Mouse (Mus musculus) heart, postnatal 25 days (tissue): Measurements from ENCODE around the gene G3bp2. TPM values are rescaled to one million over a fixed set of nuclear protein-coding genes. Genes with fewer than 3 reads are reported as not detected.
"Not testable (repeated sequence)": the region's sequence is repeated elsewhere in the genome, so short reads cannot be mapped to it uniquely, and the experiment has no call there.

ENCODE experiments used
- DNase-seq: peaks from one replicate; pipeline ENCODE4 v3.0.0; 2022; ENCODE audit warnings: low spot score
- intact Hi-C: fragments of 180-260 bp; cut with DNase I; formaldehyde crosslinking; loops from one replicate; pipeline ENCODE4 v1.15.1; 2025
- total RNA-seq, 2 experiments: library from RNA; stranded (reverse); gene quantifications; 2 replicates each; pipeline ENCODE4 v1.2.3; 2021

Gene G3bp2
- 10 to 100 TPM; 64.4 to 67.9 TPM for total RNA-seq

DNA sequence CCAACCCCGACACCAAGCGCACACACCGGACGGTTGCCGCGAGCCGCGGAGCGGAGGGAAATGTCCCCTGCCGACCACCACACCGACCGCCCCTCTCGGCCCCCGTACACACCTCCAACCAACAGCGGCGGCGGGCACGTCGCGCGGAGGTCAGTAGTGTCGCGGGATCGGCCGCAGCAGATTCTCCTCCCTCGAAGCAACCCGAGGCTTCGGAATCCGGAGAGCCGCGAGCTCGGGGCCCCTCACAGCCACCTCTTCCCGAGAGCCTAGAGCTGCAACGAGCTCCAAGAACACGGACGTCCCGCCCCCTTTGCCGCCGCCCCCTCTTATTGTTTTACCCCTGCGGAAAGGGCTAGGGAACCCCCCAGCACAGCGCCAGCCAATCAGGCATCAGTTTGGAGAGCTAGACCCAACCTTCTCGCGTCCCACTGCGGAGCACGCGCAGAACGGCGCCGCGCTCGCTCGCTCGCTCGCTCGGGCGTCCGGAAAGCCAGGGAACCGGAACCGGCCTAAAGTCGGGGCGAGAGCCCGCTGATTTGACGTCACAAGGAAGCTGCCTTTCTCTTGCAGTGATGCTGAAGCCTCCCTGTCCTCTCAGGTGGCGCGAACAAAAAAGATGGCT, at the start of gene G3bp2:
Gene G3bp2 (minus strand): TSS at position 303 of the 622 bp plus-strand sequence.
- peak; percentile 94 for DNase-seq
- intact Hi-C loops: loop anchor here (2.0 to 5.0 kb wide), 3 partner anchors 29 to 53 kb away; partner anchors contain the start of genes Cdkl2 and Uso1

DNA sequence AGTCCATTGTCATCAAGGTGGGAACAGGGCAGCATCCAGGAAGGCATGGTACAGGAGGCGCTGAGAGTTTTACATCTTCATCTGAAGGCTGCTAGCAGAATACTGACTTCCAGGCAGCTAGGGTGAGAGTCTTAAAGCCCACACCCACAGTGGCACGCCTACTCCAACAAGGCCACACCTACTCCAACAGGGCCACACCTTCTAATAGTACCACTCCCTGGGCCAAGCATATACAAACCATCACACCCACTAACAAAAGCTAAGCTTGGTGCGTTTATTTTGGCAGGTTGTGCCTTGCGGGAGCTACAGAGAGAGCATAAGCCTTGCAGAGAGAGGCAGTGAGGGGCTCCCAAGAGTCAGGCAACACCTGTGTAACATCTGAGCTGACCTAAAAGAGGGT, 49.5 kb upstream of the G3bp2 start:
- DNase-seq, intact Hi-C loops: not testable (repeated sequence)

GRCm38 (mm10) chr5:92132127-92132526, 48.6 kb upstream of the G3bp2 start:
- DNase-seq: no peak
- intact Hi-C loops: no loop called here

- no peak for DNase-seq
- intact Hi-C loops: no loop called here
Observed at GRCm38 (mm10) chr5:92130040-92130682, 46.6 kb upstream of the G3bp2 start.

- intact Hi-C loops: no loop called here
Observed at GRCm38 (mm10) chr5:92129321-92129768, 45.8 kb upstream of the G3bp2 start.

GRCm38 (mm10) chr5:92128570-92128969, 45.1 kb upstream of the G3bp2 start:
- no peak for DNase-seq
- intact Hi-C loops: no loop called here

More at GRCm38 (mm10) chr5:92129321-92129768, 45.8 kb upstream of the G3bp2 start:
- no peak for DNase-seq

- no peak for DNase-seq
- intact Hi-C loops: no loop called here
Observed at GRCm38 (mm10) chr5:92127751-92128150, 44.2 kb upstream of the G3bp2 start.

GRCm38 (mm10) chr5:92127141-92127625, 43.7 kb upstream of the G3bp2 start:
- intact Hi-C loops: no loop called here
- DNase-seq: no peak

DNA sequence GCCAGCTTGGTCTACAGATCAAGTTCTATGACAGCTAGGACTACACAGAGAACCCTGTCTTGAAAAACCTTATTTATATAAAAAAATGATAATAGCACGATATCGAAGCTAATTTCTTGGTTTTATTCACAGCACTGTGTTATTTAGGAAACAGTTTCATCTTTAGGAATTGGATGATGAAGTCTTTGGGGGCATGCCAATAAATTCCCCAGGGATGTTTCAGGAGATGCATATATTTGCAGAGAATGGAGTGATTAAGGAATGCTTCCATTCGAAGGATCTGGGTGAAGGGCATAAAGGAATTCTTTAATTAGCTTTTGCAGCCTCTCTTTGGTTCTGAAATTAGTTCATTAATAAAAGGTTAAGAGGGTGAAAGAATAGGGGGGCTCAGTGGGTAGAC, 41.9 kb upstream of the G3bp2 start:
- intact Hi-C loops: no loop called here

GRCm38 (mm10) chr5:92121636-92122035, 38.1 kb upstream of the G3bp2 start:
- DNase-seq: no peak

More for the DNA sequence above, 41.9 kb upstream of the G3bp2 start:
- DNase-seq: no peak

DNA sequence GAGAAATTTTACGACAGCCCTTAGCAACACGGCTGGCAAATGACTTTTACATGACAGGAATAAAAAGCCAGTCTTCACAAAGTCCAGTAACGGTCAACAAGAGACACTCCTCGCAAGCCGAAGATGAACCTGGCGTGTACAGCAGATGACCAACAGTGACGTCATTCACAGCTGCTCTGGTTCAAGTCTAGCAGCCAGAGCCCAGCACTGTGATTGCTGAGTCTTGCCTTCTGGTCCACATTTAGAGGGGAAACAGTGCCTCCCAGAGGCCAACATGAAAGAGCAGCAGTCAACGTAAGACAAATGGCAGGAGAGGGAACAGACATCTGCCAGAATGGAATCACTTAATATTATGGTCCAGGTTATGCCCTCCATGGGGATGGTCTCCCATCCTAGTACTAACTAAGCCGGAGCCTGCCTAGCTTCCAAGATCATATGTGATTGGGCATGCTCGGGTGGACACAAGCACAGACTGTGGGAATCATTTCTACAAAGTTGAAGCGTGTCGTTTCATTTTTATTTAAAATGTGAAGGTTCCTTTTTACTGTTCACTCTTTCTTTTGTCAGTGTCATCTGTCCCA, 34.4 kb upstream of the G3bp2 start:
- intact Hi-C loops: loop anchor here (2.0 to 10.0 kb wide), 3 partner anchors 19 to 653 kb away; partner anchors contain the start of genes Rchy1 and Uso1
- DNase-seq: peak; percentile 58

More at GRCm38 (mm10) chr5:92121636-92122035, 38.1 kb upstream of the G3bp2 start:
- intact Hi-C loops: no loop called here

- no peak for DNase-seq
- intact Hi-C loops: loop anchor here (5.0 to 10.0 kb wide), 2 partner anchors 153 to 650 kb away; partner anchors contain the start of gene Rchy1
Observed at GRCm38 (mm10) chr5:92114939-92115338, 31.4 kb upstream of the G3bp2 start.

DNA sequence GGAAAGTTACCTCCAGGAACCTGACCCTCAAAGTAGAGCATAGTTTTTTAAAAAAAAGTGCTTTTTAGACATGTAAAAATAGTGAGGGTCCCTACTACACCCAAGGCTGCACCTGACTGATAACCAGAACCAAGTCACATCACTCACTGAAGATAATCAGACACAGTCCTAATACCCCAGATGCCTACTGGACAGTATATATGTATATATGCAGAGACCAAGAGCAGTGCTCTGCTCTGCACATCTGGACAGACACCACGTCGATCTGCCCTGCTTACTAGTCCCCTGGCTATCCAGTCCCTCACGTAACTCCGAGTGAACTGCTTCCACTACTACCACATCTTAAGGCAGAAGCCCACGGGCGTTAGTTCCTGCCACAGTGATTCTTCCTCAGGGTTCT, 30.7 kb upstream of the G3bp2 start:
- no peak for DNase-seq
- intact Hi-C loops: loop anchor here (10.0 kb wide), 1 partner anchor 649 kb away; no protein-coding TSS in a partner anchor

- intact Hi-C loops: loop anchor here (2.0 to 10.0 kb wide), 2 partner anchors 31 to 649 kb away; partner anchors contain the start of gene G3bp2
Observed at GRCm38 (mm10) chr5:92113484-92113883, 30.0 kb upstream of the G3bp2 start.

DNA sequence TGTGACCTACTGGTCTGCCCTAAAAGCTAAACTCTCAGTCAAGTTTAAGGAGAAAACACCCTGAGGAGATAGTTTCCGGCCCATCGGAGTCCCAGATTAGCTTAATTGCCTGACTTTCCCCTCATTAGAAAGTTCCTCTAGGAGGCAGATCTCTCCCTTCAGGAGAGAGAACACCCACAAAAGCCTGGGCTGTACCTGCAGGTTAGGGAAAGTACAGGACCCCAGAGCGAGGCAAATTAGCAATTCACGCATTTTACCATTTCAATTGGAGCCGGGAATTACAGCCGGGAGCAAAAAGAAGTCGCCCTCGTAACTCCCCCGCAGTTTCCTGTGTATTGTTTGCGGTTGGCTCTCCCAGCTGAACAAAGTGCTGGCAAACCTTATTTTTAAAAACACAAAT, 29.1 kb upstream of the G3bp2 start:
- no peak for DNase-seq
- intact Hi-C loops: loop anchor here (2.0 to 10.0 kb wide), 2 partner anchors 30 to 648 kb away; partner anchors contain the start of gene G3bp2

More at GRCm38 (mm10) chr5:92113484-92113883, 30.0 kb upstream of the G3bp2 start:
- no peak for DNase-seq

DNA sequence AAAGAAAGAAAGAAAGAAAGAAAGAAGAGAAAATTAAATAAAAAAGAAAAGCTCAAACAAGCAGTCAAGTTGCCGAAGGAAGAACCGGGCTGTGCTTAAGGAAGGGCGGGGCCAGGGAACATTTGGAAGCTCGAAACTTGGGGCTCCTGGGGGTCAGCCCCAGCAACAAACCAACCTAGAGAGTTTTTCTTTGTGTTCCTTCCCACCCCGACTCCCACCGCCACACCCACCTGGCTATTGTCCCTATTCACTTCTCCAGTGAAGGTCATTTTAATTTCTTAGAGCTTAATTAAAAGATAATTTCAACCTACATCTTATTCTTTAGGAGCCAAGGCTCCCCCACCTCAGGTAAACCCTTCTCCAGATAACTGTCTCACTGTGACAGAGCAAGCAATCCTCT, 28.7 kb upstream of the G3bp2 start:
- intact Hi-C loops: loop anchor here (2.0 to 10.0 kb wide), 2 partner anchors 29 to 647 kb away; partner anchors contain the start of gene G3bp2

GRCm38 (mm10) chr5:92110818-92111355, 27.4 kb upstream of the G3bp2 start:
- DNase-seq: no peak
- intact Hi-C loops: loop anchor here (10.0 kb wide), 1 partner anchor 646 kb away; no protein-coding TSS in a partner anchor

More for the DNA sequence above, 28.7 kb upstream of the G3bp2 start:
- DNase-seq: no peak

GRCm38 (mm10) chr5:92107282-92107681, 23.8 kb upstream of the G3bp2 start:
- intact Hi-C loops: no loop called here
- DNase-seq: no peak

GRCm38 (mm10) chr5:92106327-92107125, 23.0 kb upstream of the G3bp2 start:
- no peak for DNase-seq
- intact Hi-C loops: no loop called here
